Mouse (Mus musculus) C2C12 (cell line): Measurements from ENCODE around the gene Pxdc1. TPM values are rescaled to one million over a fixed set of nuclear protein-coding genes. Genes with fewer than 3 reads are reported as not detected.

ENCODE experiments used
- H3K27me3 ChIP-seq: one replicate; pipeline ENCODE4 v1.6.1; 2011; ENCODE audit not compliant: control insufficient read depth, insufficient read depth, insufficient read length
- H3K36me3 ChIP-seq: one replicate; pipeline ENCODE4 v1.6.1; 2011; ENCODE audit not compliant: control insufficient read depth, insufficient read depth
- H3K4me3 ChIP-seq: one replicate; pipeline ENCODE4 v1.5.1; 2011; ENCODE audit warnings: mild to moderate bottlenecking, control low read depth; ENCODE audit not compliant: poor library complexity, insufficient read depth, severe bottlenecking
- H3K79me2 ChIP-seq: one replicate; pipeline ENCODE4 v1.6.1; 2011; ENCODE audit not compliant: control insufficient read depth, insufficient read depth
- H3K79me3 ChIP-seq: one replicate; pipeline ENCODE4 v1.6.1; 2011; ENCODE audit warnings: low read depth, control low read depth
- H3ac ChIP-seq: one replicate; pipeline ENCODE3; 2011; ENCODE audit warnings: low read depth; ENCODE audit not compliant: control insufficient read depth, insufficient read length
- CEBPB ChIP-seq: IDR thresholded peaks from one replicate; pipeline ENCODE4 v1.6.1; 2011; ENCODE audit warnings: low read depth, mild to moderate bottlenecking, control low read depth, moderate library complexity
- CTCF ChIP-seq: IDR thresholded peaks from one replicate; pipeline ENCODE4 v1.5.1; 2011; ENCODE audit not compliant: control insufficient read depth, insufficient read depth, insufficient read length
- FOSL1 ChIP-seq: IDR thresholded peaks from one replicate; pipeline ENCODE4 v1.8.0; 2011; ENCODE audit warnings: mild to moderate bottlenecking, low read length; ENCODE audit not compliant: poor library complexity, insufficient read depth, severe bottlenecking
- MAX ChIP-seq: IDR thresholded peaks from one replicate; pipeline ENCODE4 v1.6.1; 2011; ENCODE audit warnings: mild to moderate bottlenecking, control low read depth
- MYOD1 ChIP-seq: IDR thresholded peaks from one replicate; pipeline ENCODE4 v1.6.1; 2011; ENCODE audit warnings: low read depth; ENCODE audit not compliant: control insufficient read depth, insufficient read length
- MYOG ChIP-seq: IDR thresholded peaks from one replicate; pipeline ENCODE4 v1.6.1; 2011; ENCODE audit not compliant: control insufficient read depth, insufficient read length; ENCODE audit errors: extremely low read depth
- USF1 ChIP-seq: IDR thresholded peaks from one replicate; pipeline ENCODE4 v1.6.1; 2011; ENCODE audit warnings: low read depth, mild to moderate bottlenecking, control low read depth, moderate library complexity
- polyA plus RNA-seq: library from polyadenylated mRNA; unstranded; fragments of >200 nt; fragmentation: generic; extraction: Trizol; gene quantifications from one replicate; pipeline ENCODE4 v1.2.1, GENCODE M21; 2012; ENCODE audit warnings: missing spikeins

Pxdc1 gene
- polyA plus RNA-seq, 1 experiment, result 29.7 TPM

- no peak overlapping the region for H3K4me3 ChIP-seq
- peaks cover 90% of the 10 kb centered on the region for H3K79me2 ChIP-seq
- no peaks in the 10 kb centered on the region for H3K27me3 ChIP-seq
- TF ChIP-seq USF1, result no peak
- peak; percentile 73 for TF ChIP-seq CTCF
- no peak overlapping the region for H3ac ChIP-seq
- H3K36me3 ChIP-seq, result peaks cover 24% of the 10 kb centered on the region
- peaks cover 52% of the 10 kb centered on the region for H3K79me3 ChIP-seq
Measured at GRCm38 (mm10) chr13:34642941-34643875, 10.1 kb downstream of the Pxdc1 start.

- Histone ChIP-seq H3K27me3 (no peaks in the 10 kb centered on the region), H3ac (no peak overlapping the region), H3K36me3 (peaks cover 43% of the 10 kb centered on the region), H3K79me2 (peaks cover 69% of the 10 kb centered on the region), H3K79me3 (peaks cover 35% of the 10 kb centered on the region), H3K4me3 (no peak overlapping the region)
- TF ChIP-seq CEBPB, result no peak
- no peak for TF ChIP-seq MAX
- no peak for TF ChIP-seq CTCF
- no peak for TF ChIP-seq MYOG
- TF ChIP-seq FOSL1, result no peak
- TF ChIP-seq USF1, result no peak
Measured at GRCm38 (mm10) chr13:34641066-34641465, 12.2 kb downstream of the Pxdc1 start.

GRCm38 (mm10) chr13:34635978-34636377 is 17.3 kb downstream of the Pxdc1 start:
- H3K36me3 ChIP-seq, result peaks cover 70% of the 10 kb centered on the region
- H3K79me3 ChIP-seq, result peaks cover 9% of the 10 kb centered on the region
- no peak for TF ChIP-seq MAX
- peak; percentile 18 for TF ChIP-seq CTCF
- no peak for TF ChIP-seq USF1
- no peak for TF ChIP-seq CEBPB
- TF ChIP-seq FOSL1, result no peak
- no peak for TF ChIP-seq MYOG
- no peak for TF ChIP-seq MYOD1
- no peaks in the 10 kb centered on the region for H3K27me3 ChIP-seq
- H3K79me2 ChIP-seq, result peaks cover 22% of the 10 kb centered on the region
- H3ac ChIP-seq, result no peak overlapping the region
- H3K4me3 ChIP-seq, result no peak overlapping the region

- H3ac ChIP-seq, result no peak overlapping the region
- TF ChIP-seq MAX, result no peak
- no peak for TF ChIP-seq MYOG
- TF ChIP-seq FOSL1, result no peak
- no peak for TF ChIP-seq CTCF
Measured at GRCm38 (mm10) chr13:34630319-34630718, 23.0 kb downstream of the Pxdc1 start.

GRCm38 (mm10) chr13:34629741-34630140 is 23.5 kb downstream of the Pxdc1 start:
- TF ChIP-seq MYOG (no peak), FOSL1 (no peak), CTCF (no peak), MYOD1 (no peak), USF1 (no peak), CEBPB (no peak)
- peaks cover 80% of the 10 kb centered on the region for H3K36me3 ChIP-seq
- H3ac ChIP-seq, result no peak overlapping the region
- H3K79me3 ChIP-seq, result peaks cover 2% of the 10 kb centered on the region
- no peaks in the 10 kb centered on the region for H3K27me3 ChIP-seq
- H3K4me3 ChIP-seq, result no peak overlapping the region
- no peaks in the 10 kb centered on the region for H3K79me2 ChIP-seq

More at GRCm38 (mm10) chr13:34630319-34630718, 23.0 kb downstream of the Pxdc1 start:
- no peaks in the 10 kb centered on the region for H3K27me3 ChIP-seq
- H3K4me3 ChIP-seq, result no peak overlapping the region
- peaks cover 3% of the 10 kb centered on the region for H3K79me2 ChIP-seq
- H3K36me3 ChIP-seq, result peaks cover 86% of the 10 kb centered on the region
- peaks cover 2% of the 10 kb centered on the region for H3K79me3 ChIP-seq

GRCm38 (mm10) chr13:34627446-34627845 is 25.8 kb downstream of the Pxdc1 start:
- Histone ChIP-seq H3K4me3 (no peak overlapping the region), H3K79me2 (no peaks in the 10 kb centered on the region), H3K27me3 (no peaks in the 10 kb centered on the region)

More at GRCm38 (mm10) chr13:34627446-34627845, 25.8 kb downstream of the Pxdc1 start:
- no peaks in the 10 kb centered on the region for H3K79me3 ChIP-seq
- H3K36me3 ChIP-seq, result peaks cover 59% of the 10 kb centered on the region
- no peak overlapping the region for H3ac ChIP-seq
- TF ChIP-seq CEBPB (no peak), CTCF (no peak), MYOG (no peak), MAX (no peak), USF1 (no peak), MYOD1 (no peak), FOSL1 (no peak)
